Mouse (Mus musculus) fat pad, adult 2 months (tissue): ENCODE data around the gene Man2b2.
"Not testable (repeated sequence)": the region's sequence is repeated elsewhere in the genome, so short reads cannot be mapped to it uniquely, and the experiment has no call there.

Experiments
- DNase-seq: peaks from one replicate; pipeline ENCODE4 v3.0.0-alpha.2; 2011; ENCODE audit warnings: low read depth, low spot score; ENCODE audit errors: extremely low read depth

Man2b2 gene

GRCm38 (mm10) chr5:36835933-36836332 lies 5.5 kb upstream of the Man2b2 start:
- DNase-seq: no peak

DNA sequence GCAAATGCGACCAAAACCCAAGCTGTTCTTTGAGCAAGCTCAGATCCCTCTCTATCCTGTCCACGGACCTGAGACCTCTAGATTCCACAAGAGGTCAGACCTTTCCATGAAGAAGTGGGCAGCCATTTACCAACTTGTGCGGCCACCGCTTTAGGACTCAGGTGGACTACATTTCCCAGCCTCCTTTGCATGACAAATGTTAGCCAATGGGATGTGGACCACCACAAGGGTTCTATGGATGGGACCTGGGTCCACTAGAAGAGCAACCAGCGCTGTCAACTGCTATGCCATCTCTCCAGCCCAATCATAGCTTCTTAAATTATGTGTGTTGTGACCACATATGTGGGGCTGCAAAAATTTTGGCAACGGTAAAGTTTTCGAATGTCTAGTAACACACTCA lies 819 bp upstream of the Man2b2 start:
- no peak for DNase-seq

GRCm38 (mm10) chr5:36829098-36829497 lies 1.4 kb downstream of the Man2b2 start:
- DNase-seq: no peak

- DNase-seq: no peak
Observed at GRCm38 (mm10) chr5:36822907-36823306, 7.5 kb downstream of the Man2b2 start.

DNA sequence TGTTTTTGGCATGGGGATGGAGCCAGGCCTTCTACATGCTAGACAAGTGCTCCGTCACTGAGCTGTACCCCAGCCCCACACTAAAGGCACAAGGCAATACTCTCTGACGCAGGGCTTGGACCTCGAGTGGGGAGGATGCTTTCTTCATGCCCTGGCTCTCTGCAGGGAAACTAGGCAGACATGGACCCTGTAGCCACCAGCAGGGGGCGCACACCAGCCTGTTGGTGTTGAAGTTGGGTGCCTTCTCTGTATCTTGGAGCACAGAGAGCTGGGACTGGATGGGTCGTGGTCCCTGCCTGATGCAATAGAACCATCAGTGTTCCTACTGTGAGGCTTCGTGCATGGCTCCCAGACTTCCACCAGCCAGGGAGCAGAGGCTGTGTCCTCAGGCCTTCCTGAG lies 10.3 kb downstream of the Man2b2 start:
- no peak for DNase-seq

GRCm38 (mm10) chr5:36819742-36820141 lies 10.7 kb downstream of the Man2b2 start:
- DNase-seq: no peak

DNA sequence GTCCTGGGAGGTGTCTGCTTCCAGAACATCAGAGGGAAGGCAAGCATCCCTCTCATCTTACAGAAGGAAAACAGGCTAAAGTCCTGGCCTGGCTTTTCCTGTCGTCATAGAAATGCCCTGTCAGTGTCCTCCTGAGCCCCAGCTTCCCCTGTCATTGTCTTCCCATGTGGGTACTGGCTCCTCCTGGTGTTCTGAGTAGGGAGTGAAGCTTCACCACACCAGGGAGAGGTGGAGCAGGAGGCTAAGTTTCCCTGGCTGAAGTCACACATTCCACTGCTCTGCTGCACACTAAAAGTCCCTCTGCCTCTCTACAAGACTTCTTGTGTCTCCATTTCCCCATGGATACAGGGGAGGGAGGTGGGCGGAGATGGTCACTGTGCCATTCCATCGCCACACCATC lies 12.7 kb downstream of the Man2b2 start:
- no peak for DNase-seq

DNA sequence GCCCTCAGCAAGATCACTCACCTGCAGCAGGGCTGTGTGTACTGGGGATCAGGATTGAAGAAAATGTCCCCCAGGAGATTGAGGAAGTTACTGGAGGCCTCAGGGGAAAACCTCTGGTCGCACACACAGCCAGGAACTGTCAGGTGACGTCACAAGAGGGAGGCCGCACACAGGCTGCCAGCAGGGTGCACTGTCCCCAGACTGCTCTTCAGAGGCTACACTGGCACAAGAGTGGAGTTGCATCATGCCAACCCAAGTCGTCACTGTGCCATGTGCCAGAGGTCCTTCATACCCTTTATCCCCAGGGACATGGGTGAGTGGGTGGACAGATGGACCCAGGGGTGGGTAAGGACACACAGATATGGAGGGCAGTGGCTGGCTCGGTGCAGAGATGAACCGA lies 15.9 kb downstream of the Man2b2 start:
- DNase-seq: no peak

DNA sequence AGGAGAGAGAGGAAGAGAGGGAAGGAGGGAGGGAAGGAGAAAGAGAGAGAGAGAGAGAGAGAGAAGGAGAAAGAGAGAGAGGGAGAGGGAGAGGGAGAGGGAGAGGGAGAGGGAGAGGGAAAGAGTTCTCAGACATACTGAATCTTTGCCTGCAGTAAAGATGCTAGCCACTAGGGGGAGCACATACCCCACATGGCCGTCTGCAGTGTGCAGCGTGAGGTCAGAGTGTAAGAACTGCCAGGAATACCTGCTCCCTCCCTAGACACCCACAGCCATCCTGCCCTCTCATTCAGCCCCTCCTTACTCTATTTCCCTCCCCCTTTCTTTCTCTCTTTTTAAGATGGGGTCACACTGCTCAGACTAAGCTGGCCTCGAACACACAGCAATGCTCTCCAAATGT lies 19.0 kb downstream of the Man2b2 start:
- DNase-seq: no peak

DNA sequence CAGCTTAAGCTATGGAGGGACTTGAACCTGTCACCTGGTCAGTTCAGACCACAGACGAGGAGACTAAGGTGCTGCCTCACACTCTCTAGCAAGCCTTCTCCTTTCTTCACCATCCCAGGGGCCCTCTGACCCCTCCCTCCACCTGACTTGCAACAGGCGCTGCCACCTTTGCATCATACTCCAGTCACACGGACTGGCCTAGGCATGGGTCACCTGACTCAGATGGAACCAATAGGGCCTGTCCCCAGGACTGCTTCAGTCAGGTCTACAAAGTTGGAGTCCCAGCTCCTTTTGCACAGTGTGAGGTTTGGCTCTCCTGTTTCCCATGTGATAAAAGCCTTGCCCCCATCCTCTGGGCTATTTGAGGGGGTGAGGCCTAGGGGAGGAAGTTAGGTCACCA lies 19.8 kb downstream of the Man2b2 start:
- no peak for DNase-seq

DNA sequence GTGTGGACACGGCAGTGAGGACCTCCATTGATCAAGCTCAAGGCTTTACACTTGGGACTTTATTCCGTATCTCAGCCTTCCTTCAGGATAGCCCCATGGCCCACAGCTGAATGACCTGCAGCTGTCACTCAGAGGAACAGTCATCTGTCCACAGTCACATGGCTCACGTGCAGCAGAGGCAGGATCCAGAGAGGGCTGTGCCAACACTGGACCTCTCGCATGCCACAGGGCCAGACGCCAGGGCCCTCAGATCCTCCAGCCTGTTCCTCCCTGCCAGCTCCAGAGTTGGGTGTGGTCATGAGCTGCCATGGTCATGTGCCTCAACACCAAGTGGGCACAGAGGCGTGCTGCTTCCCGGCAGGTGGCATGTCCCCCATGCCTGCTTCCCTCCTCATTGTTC lies 21.3 kb downstream of the Man2b2 start:
- DNase-seq: no peak

DNA sequence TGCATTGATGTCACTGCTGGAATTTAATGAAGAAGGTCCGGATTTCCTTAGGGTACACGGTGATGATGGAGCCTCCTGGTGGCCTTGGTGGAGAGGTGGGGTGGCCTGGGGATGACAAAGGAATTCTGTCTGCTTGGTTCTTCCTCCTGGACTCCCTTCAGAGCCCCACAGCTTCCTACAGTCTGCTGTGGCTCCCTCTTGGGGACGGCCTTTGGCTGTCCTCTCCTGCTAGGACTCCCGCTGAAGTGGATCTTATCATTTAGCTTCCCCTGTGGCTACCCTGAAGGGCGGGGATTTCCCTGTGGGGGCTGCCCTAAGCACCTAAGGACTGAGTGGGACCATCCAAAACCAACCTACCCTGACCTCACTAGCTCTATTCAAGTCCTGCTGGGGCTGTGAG lies 23.3 kb downstream of the Man2b2 start:
- DNase-seq: no peak

DNA sequence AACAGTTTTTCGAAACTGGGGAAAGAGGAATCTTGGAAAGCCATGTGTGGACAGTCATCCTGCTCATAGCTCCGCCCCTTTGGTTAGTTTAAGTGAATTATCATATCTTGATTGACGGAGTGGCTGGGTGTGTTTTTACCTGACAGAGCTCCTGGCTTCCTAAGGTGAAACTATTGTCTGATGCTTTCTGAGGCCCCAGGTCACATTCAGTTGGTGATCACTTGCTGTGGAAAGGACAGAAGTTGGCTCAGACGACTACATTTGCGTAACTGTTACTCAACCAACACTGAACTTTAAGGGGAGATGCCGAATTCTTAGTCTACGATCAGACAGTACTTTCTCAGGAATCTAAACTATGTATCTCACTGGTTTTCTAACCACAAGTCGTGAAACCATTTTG lies 33.2 kb downstream of the Man2b2 start:
- DNase-seq: peak; percentile 70

- peak; percentile 30 for DNase-seq
Observed at GRCm38 (mm10) chr5:36796296-36797014, 34.0 kb downstream of the Man2b2 start, which contains the start of gene Mrfap1. Mrfap1 (minus strand) TSS chr5:36796772.

GRCm38 (mm10) chr5:36795647-36796295 lies 34.7 kb downstream of the Man2b2 start:
- not testable (repeated sequence) for DNase-seq

GRCm38 (mm10) chr5:36791861-36792260 lies 38.6 kb downstream of the Man2b2 start:
- no peak for DNase-seq

DNA sequence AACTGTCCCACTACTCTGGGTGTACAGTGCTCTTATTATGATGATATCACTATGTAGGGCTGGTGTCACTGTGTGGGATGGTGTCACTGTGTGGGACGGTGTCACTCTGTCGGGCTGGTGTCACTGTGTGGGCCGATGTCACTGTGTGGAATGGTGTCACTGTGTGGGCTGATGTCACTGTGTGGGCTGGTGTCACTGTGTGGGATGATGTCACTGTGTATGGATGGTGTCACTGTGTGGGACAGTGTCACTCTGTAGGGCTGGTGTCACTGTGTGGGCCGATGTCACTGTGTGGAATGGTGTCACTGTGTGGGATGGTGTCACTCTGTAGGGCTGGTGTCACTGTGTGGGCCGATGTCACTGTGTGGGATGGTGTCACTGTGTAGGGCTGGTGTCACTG lies 44.4 kb downstream of the Man2b2 start:
- DNase-seq: no peak

GRCm38 (mm10) chr5:36779512-36779911 lies 50.9 kb downstream of the Man2b2 start:
- DNase-seq: no peak

- no peak for DNase-seq
Observed at GRCm38 (mm10) chr5:36778901-36779300, 51.6 kb downstream of the Man2b2 start.

- no peak for DNase-seq
Observed at GRCm38 (mm10) chr5:36777186-36777585, 53.3 kb downstream of the Man2b2 start.

- no peak for DNase-seq
Observed at GRCm38 (mm10) chr5:36776021-36776575, 54.4 kb downstream of the Man2b2 start.

DNA sequence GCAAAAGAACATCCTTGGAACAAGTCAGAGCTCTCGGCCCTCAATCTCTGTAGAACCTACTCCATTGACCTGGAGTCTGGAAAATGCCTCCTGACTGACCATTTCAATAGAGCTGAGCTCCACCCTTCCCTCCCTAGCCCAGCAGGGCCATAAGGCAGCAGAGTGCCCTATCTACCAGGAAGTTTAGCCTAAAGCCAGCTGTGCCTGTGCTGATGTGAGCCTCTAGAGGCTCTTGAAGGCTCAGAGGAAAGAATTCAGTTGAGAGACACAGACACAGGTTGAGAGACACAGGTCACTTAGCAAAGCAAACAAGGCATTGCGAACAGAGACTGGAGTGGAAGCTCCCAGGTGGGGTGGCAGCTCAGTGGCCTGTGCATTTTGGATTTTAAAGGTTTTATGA lies 55.1 kb downstream of the Man2b2 start:
- no peak for DNase-seq
